Mouse (Mus musculus) liver, postnatal 0 days (tissue): ENCODE measurements around the gene Cdh24. TPM values are rescaled to one million over a fixed set of nuclear protein-coding genes. Genes with fewer than 3 reads are reported as not detected.
"Not testable (repeated sequence)": the region's sequence is repeated elsewhere in the genome, so short reads cannot be mapped to it uniquely, and the experiment has no call there.

Experiments
- ATAC-seq: fragments of 200-750 bp; cut with Nextera tagmentation; 2 replicates; pipeline ENCODE4 v1.8.0; 2017; ENCODE audit warnings: mild to moderate bottlenecking, moderate library complexity
- DNase-seq: peaks from one replicate; pipeline ENCODE4 v3.0.0-alpha.2; 2016
- H3K27ac ChIP-seq: fragments of 300-500 bp; sonication (generic); 2 replicates; pipeline ENCODE4 v1.5.1; 2014; ENCODE audit warnings: antibody characterized with exemption, moderate library complexity, mild to moderate bottlenecking, low read depth
- H3K27me3 ChIP-seq: fragments of 300-500 bp; sonication (generic); 2 replicates; pipeline ENCODE4 v1.6.1; 2014; ENCODE audit warnings: low read length, control low read depth, mixed read lengths; ENCODE audit not compliant: insufficient read depth
- H3K36me3 ChIP-seq: fragments of 300-500 bp; sonication (generic); replicated peaks from 2 replicates; pipeline ENCODE4 v1.6.1; 2014; ENCODE audit warnings: mild to moderate bottlenecking, control low read depth, low read length, moderate library complexity, mixed read lengths; ENCODE audit not compliant: insufficient read depth
- H3K4me1 ChIP-seq: fragments of 300-500 bp; sonication (generic); 2 replicates; pipeline ENCODE4 v1.6.1; 2014; ENCODE audit warnings: antibody characterized with exemption, mild to moderate bottlenecking, control low read depth; ENCODE audit not compliant: insufficient read depth
- H3K4me2 ChIP-seq: fragments of 300-500 bp; sonication (generic); 2 replicates; pipeline ENCODE4 v1.6.1; 2014; ENCODE audit warnings: low read depth, mild to moderate bottlenecking, low read length, moderate library complexity, mixed read lengths
- H3K4me3 ChIP-seq: fragments of 300-500 bp; sonication (generic); 2 replicates; pipeline ENCODE4 v1.5.1; 2014; ENCODE audit warnings: low read depth, low read length
- H3K9ac ChIP-seq: fragments of 300-500 bp; sonication (generic); replicated peaks from 2 replicates; pipeline ENCODE4 v1.6.1; 2014; ENCODE audit warnings: mild to moderate bottlenecking, moderate library complexity
- H3K9me3 ChIP-seq: fragments of 300-500 bp; sonication (generic); 2 replicates; pipeline ENCODE4 v1.6.1; 2016; ENCODE audit warnings: mild to moderate bottlenecking, control low read depth, low read length, mixed read lengths
- CTCF ChIP-seq: sonication (generic); IDR thresholded peaks from 2 replicates; pipeline ENCODE4 v1.5.1; 2016; ENCODE audit warnings: antibody characterized with exemption, low read depth
- EP300 ChIP-seq: IDR thresholded peaks from 2 replicates; pipeline ENCODE4 v1.6.1; 2016; ENCODE audit warnings: antibody characterized with exemption, low read depth, mild to moderate bottlenecking
- WGBS: fragments of 180-500 bp; shearing (Covaris S2); extraction: QIAGEN DNeasy Blood & Tissue Kit; methylation state at CpG from one replicate; pipeline ENCODE4 v1.1.7; 2014; ENCODE audit not compliant: insufficient replicate concordance; 5-methylcytosine and 5-hydroxymethylcytosine counted together
- polyA plus RNA-seq: library from polyadenylated mRNA; unstranded; fragments of >200 nt; fragmentation: Nextera tagmentation; extraction: Ambion mirVana; gene quantifications from 2 replicates; pipeline ENCODE4 v1.2.1, GENCODE M21; 2015

The Cdh24 gene
- polyA plus RNA-seq, 1 experiment from 2014 or later = 0.09 TPM

GRCm38 (mm10) chr14:54617152-54617896 is 23.8 kb downstream of the Cdh24 start:
- no peaks in the 10 kb centered on the region for H3K27me3 ChIP-seq
- DNase-seq = peak; percentile 52
- 2% methylated on average over 38 of the region's 38 CpGs for WGBS

GRCm38 (mm10) chr14:54616226-54616825 is 24.8 kb downstream of the Cdh24 start:
- H3K9me3 ChIP-seq = no peaks in the 10 kb centered on the region
- no peak for TF ChIP-seq CTCF
- no peak for TF ChIP-seq EP300
- H3K4me1 ChIP-seq = peaks cover 10% of the 10 kb centered on the region; the same call in 1 of the 2 replicates
- 89% methylated on average over 16 of the region's 16 CpGs for WGBS
- H3K27ac ChIP-seq = no peak overlapping the region
- H3K36me3 ChIP-seq = peaks cover 15% of the 10 kb centered on the region
- H3K4me3 ChIP-seq = no peak overlapping the region
- DNase-seq = no peak
- peak overlapping the region; percentile 82; the same call in 1 of the 2 replicates for H3K4me2 ChIP-seq
- no peak for ATAC-seq
- H3K9ac ChIP-seq = no peak overlapping the region
- no peaks in the 10 kb centered on the region for H3K27me3 ChIP-seq

More at GRCm38 (mm10) chr14:54617152-54617896, 23.8 kb downstream of the Cdh24 start:
- Histone ChIP-seq H3K9me3 (no peaks in the 10 kb centered on the region), H3K4me1 (peaks cover 10% of the 10 kb centered on the region; the same call in 1 of the 2 replicates), H3K27ac (peak overlapping the region; percentile 71), H3K4me3 (peak overlapping the region; percentile 81), H3K36me3 (peaks cover 15% of the 10 kb centered on the region), H3K9ac (peak overlapping the region; percentile 75), H3K4me2 (peak overlapping the region; percentile 82)
- peak; percentile 58 for ATAC-seq
- peak; percentile 46 for TF ChIP-seq CTCF
- TF ChIP-seq EP300 = no peak

- not testable (repeated sequence) for H3K27me3 ChIP-seq, H3K4me3 ChIP-seq, H3K9ac ChIP-seq, ATAC-seq, DNase-seq, H3K27ac ChIP-seq, H3K9me3 ChIP-seq, H3K4me2 ChIP-seq
- peaks cover 15% of the 10 kb centered on the region for H3K36me3 ChIP-seq
- peaks cover 10% of the 10 kb centered on the region; the same call in 1 of the 2 replicates for H3K4me1 ChIP-seq
- 85% methylated on average over 13 of the region's 16 CpGs for WGBS
These were observed 27.0 kb downstream of the Cdh24 start for GRCm38 (mm10) chr14:54614130-54614529.

GRCm38 (mm10) chr14:54610648-54611047 is 30.5 kb downstream of the Cdh24 start:
- H3K36me3 ChIP-seq = peaks cover 15% of the 10 kb centered on the region
- 80% methylated on average over 6 of the region's 6 CpGs for WGBS
- H3K27ac ChIP-seq = no peak overlapping the region
- H3K4me2 ChIP-seq = no peak overlapping the region
- H3K9ac ChIP-seq = no peak overlapping the region
- TF ChIP-seq CTCF = no peak
- TF ChIP-seq EP300 = no peak
- 0 out of 2 replicates have a peak, but pooled peaks cover 2% of the 10 kb centered on the region for H3K4me1 ChIP-seq
- no peak overlapping the region for H3K4me3 ChIP-seq
- DNase-seq = no peak
- H3K27me3 ChIP-seq = no peaks in the 10 kb centered on the region
- no peaks in the 10 kb centered on the region for H3K9me3 ChIP-seq
- no peak for ATAC-seq

GRCm38 (mm10) chr14:54609962-54610361 is 31.2 kb downstream of the Cdh24 start:
- DNase-seq (peak; percentile 32), ATAC-seq (no peak)
- no peak overlapping the region for H3K27ac ChIP-seq
- peaks cover 7% of the 10 kb centered on the region; the same call in 1 of the 2 replicates for H3K4me1 ChIP-seq
- H3K9ac ChIP-seq = no peak overlapping the region
- H3K27me3 ChIP-seq = no peaks in the 10 kb centered on the region
- peaks cover 11% of the 10 kb centered on the region for H3K36me3 ChIP-seq
- 71% methylated on average over 4 of the region's 4 CpGs for WGBS
- no peak overlapping the region for H3K4me2 ChIP-seq
- no peaks in the 10 kb centered on the region for H3K9me3 ChIP-seq
- no peak overlapping the region for H3K4me3 ChIP-seq
- peak; percentile 73 for TF ChIP-seq CTCF
- TF ChIP-seq EP300 = no peak

GRCm38 (mm10) chr14:54609245-54609644 is 31.9 kb downstream of the Cdh24 start:
- H3K27me3 ChIP-seq = no peaks in the 10 kb centered on the region
- H3K27ac ChIP-seq = no peak overlapping the region
- H3K9me3 ChIP-seq = no peaks in the 10 kb centered on the region
- WGBS = 75% methylated on average over 4 of the region's 4 CpGs
- DNase-seq (no peak), ATAC-seq (no peak)
- no peak overlapping the region for H3K4me3 ChIP-seq
- peaks cover 13% of the 10 kb centered on the region for H3K4me1 ChIP-seq
- no peak overlapping the region for H3K4me2 ChIP-seq
- TF ChIP-seq EP300 (no peak), CTCF (no peak)
- peaks cover 10% of the 10 kb centered on the region for H3K36me3 ChIP-seq
- H3K9ac ChIP-seq = no peak overlapping the region
